Mouse (Mus musculus) lung, postnatal 0 days (tissue): ENCODE data around the gene Itih2.

Source experiments
- CTCF ChIP-seq: IDR thresholded peaks from 2 replicates; pipeline ENCODE4 v1.5.1; 2016; ENCODE audit warnings: antibody characterized with exemption, mild to moderate bottlenecking
- EP300 ChIP-seq: IDR thresholded peaks from 2 replicates; pipeline ENCODE4 v1.6.1; 2016; ENCODE audit warnings: antibody characterized with exemption, mild to moderate bottlenecking, control low read depth

GRCm38 (mm10) chr2:10118751-10119150 lies 12.4 kb downstream of the Itih2 start:
- TF ChIP-seq CTCF (no peak), EP300 (no peak)
